Mouse (Mus musculus) embryonic fibroblast, embryonic 13.5 days (primary cell): ENCODE results near the gene Ncor2.

Experiments used
- CTCF ChIP-seq: IDR thresholded peaks from 2 replicates; pipeline ENCODE4 v1.5.1; 2011; ENCODE audit warnings: mild to moderate bottlenecking, control low read depth, low read length, moderate library complexity, borderline replicate concordance; ENCODE audit not compliant: insufficient read depth
- POLR2A ChIP-seq: IDR thresholded peaks from 2 replicates; pipeline ENCODE4 v1.6.1; 2011; ENCODE audit warnings: low read depth, mild to moderate bottlenecking, control low read depth, low read length, moderate library complexity

DNA sequence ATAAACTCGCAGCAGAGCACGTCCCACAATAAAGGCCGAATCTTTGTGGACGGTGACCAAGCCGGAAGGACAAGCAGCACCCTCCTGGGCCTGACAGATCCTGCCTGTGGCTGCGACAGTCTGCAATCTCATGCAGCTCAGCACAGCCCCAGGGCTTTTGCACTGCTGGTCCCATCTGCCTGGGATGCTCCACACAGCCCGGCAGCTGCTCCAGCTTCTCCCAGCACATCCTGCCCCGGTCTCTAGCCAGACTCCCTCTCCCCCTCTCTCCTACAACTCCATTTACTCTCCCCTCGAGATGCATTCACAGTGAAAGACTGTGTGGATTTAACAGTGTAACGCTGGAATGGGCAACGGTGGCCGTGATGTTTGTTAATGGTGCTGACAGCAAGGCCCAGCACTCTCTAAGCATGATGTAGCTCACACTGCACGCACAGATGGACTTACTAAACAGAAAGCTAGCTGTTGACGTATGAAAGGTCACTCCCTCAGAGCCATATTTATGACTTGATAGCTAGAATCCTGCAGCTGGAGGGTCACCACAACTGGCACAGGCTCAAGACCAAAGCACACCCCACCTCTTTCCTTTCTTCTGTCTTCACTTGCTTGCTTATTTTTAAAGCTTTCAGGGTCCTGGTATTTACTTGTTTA lies 83.4 kb downstream of the Ncor2 start:
- TF ChIP-seq CTCF = no peak
- no peak for TF ChIP-seq POLR2A
